Mouse (Mus musculus) bone marrow macrophage, adult 2 months (primary cell): Measurements from ENCODE around the gene Got2.

Source experiments
- CTCF ChIP-seq: IDR thresholded peaks from 2 replicates; pipeline ENCODE4 v1.5.1; 2012; ENCODE audit warnings: low read depth, mild to moderate bottlenecking, low read length, moderate library complexity
- POLR2A ChIP-seq: IDR thresholded peaks from 2 replicates; pipeline ENCODE4 v1.6.1; 2012; ENCODE audit warnings: mild to moderate bottlenecking, low read depth, low read length, borderline replicate concordance

GRCm38 (mm10) chr8:95845026-95845425 is 43.3 kb downstream of the Got2 start:
- TF ChIP-seq CTCF (no peak), POLR2A (no peak)
